Mouse (Mus musculus): ENCODE results near the gene Foxred1. TPM values are rescaled to one million over a fixed set of nuclear protein-coding genes. Genes with fewer than 3 reads are reported as not detected.

The Foxred1 gene
- polyA plus RNA-seq, 1 experiment: 55.1 TPM

- 5% methylated on average over 22 of the region's 22 CpGs for WGBS
- peak; percentile 49 to 54 for DNase-seq
- no peaks in the 10 kb centered on the region for H3K4me1 ChIP-seq (ENCODE audit: control insufficient read depth, insufficient read depth, low read length)
- peak overlapping the region; percentile 3 for H3K4me3 ChIP-seq (replicated peaks; ENCODE audit: insufficient read depth, low read depth, low read length)
- no peak overlapping the region for H3K27ac ChIP-seq (ENCODE audit: insufficient read depth, low read length)
- H3K27me3 ChIP-seq (ENCODE audit: control insufficient read depth, insufficient read depth, low read length): no peaks in the 10 kb centered on the region
- TF ChIP-seq POLR2A (IDR thresholded peaks at IDR 0.05; ENCODE audit: borderline replicate concordance, insufficient read depth, low read length) (no peak), CTCF (IDR thresholded peaks at IDR 0.05; ENCODE audit: borderline replicate concordance, insufficient read depth, low read depth, low read length) (no peak)
These were observed 22.2 kb downstream of the Foxred1 start for GRCm38 (mm10) chr9:35188700-35189099.

DNA sequence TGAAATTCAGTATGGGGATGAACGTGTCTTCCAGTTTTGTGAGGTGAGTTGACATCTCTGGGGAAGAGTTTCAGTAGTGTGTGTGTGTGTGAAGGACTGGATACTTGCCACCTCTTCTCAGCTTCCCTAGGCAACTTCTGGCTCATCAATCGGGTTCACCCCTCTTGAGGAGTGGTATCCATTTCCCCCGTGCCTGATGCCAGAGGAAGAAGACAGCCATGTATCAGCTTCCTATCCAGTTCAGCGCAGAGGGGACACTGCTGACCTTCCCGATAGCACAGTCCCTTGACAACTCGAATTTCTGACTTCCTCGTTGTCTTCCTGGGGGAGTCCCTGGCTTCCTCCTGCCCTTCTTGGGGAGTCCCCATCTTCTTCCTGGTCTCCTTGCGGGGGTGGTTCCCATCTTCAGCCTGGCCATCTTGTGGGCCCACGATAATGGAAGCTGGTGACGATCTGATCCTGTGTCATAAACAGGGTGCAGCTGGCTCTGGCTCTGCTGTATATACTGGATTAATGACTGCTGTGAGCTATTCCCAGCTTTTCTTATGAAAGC lies 23.4 kb downstream of the Foxred1 start:
- Histone ChIP-seq H3K27ac (ENCODE audit: insufficient read depth, low read length) (no peak overlapping the region), H3K4me1 (ENCODE audit: control insufficient read depth, insufficient read depth, low read length) (no peaks in the 10 kb centered on the region), H3K27me3 (ENCODE audit: control insufficient read depth, insufficient read depth, low read length) (no peaks in the 10 kb centered on the region), H3K4me3 (replicated peaks; ENCODE audit: insufficient read depth, low read depth, low read length) (no peak overlapping the region)
- WGBS: 82% methylated on average over 10 of the region's 10 CpGs
- no peak for TF ChIP-seq POLR2A (IDR thresholded peaks at IDR 0.05; ENCODE audit: borderline replicate concordance, insufficient read depth, low read length)
- no peak for DNase-seq

DNA sequence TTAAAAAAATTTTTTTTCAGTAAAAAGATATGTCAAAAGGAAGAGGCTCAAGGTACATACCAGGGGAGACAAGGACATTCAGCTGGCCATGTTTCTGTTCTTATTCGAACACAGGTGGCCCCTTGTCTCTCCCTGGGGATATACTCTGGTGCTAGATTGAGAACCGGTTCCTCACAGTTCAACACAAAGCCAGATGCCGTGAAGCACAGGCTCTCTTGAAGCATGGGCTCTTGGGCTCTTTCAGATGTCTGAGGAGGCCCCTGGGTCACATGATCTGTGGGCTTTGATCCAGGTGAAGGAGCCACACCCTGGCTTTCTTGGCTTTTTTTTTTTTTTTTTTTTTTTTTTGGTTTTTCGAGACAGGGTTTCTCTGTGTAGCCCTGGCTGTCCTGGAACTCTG lies 24.4 kb downstream of the Foxred1 start:
- DNase-seq: no peak
- TF ChIP-seq POLR2A (IDR thresholded peaks at IDR 0.05; ENCODE audit: borderline replicate concordance, insufficient read depth, low read length) (no peak), CTCF (IDR thresholded peaks at IDR 0.05; ENCODE audit: borderline replicate concordance, insufficient read depth, low read depth, low read length) (no peak)
- H3K27ac ChIP-seq (ENCODE audit: insufficient read depth, low read length): no peak overlapping the region
- H3K4me3 ChIP-seq (replicated peaks; ENCODE audit: insufficient read depth, low read depth, low read length): no peak overlapping the region
- 70% methylated on average over 4 of the region's 4 CpGs for WGBS
- no peaks in the 10 kb centered on the region for H3K27me3 ChIP-seq (ENCODE audit: control insufficient read depth, insufficient read depth, low read length)
- H3K4me1 ChIP-seq (ENCODE audit: control insufficient read depth, insufficient read depth, low read length): no peaks in the 10 kb centered on the region

DNA sequence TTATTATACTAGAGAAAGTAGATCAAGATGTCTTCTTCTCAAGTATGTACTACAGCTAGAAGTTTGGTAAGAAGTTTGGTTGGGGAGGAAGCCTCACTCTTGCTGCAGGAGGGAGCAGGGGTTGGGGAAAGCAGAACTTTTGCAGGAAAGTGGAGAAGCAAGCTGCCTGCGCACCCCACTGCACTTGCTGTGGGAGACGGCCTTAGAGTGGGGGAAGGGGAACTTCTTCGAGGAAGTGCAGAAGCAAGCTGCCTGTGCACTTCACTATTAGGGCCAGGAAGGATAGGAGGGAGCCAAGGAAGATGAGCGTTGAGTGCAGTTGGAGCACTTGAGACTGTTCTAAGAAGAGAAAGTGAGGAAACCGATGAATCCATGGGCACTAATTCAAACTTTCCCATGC lies 27.5 kb downstream of the Foxred1 start:
- TF ChIP-seq CTCF (IDR thresholded peaks at IDR 0.05; ENCODE audit: borderline replicate concordance, insufficient read depth, low read depth, low read length) (no peak), POLR2A (IDR thresholded peaks at IDR 0.05; ENCODE audit: borderline replicate concordance, insufficient read depth, low read length) (no peak)
- Histone ChIP-seq H3K4me1 (ENCODE audit: control insufficient read depth, insufficient read depth, low read length) (no peaks in the 10 kb centered on the region), H3K4me3 (replicated peaks; ENCODE audit: insufficient read depth, low read depth, low read length) (no peak overlapping the region), H3K27me3 (ENCODE audit: control insufficient read depth, insufficient read depth, low read length) (no peaks in the 10 kb centered on the region), H3K27ac (ENCODE audit: insufficient read depth, low read length) (no peak overlapping the region)
- no peak for DNase-seq
- 76% methylated on average over 5 of the region's 5 CpGs for WGBS

DNA sequence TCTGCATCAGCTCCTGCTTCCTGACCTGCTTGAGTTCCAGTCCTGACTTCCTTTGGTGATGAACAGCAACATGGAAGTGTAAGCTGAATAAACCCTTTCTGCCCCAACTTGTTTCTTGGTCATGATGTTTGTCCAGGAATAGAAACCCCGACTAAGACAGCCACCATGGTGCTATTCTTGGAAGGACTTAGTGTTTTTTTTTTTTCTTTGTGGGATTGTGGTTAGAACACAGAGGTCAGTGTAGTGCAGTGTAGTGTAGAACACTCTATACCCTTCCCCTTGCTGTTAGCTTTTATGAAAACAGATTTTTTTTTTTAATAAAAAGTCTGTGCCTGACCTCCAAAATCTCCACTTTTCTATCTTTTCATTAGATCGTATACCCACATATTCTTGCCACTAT lies 28.0 kb downstream of the Foxred1 start:
- no peak overlapping the region for H3K4me3 ChIP-seq (replicated peaks; ENCODE audit: insufficient read depth, low read depth, low read length)
- DNase-seq: no peak
- no peaks in the 10 kb centered on the region for H3K27me3 ChIP-seq (ENCODE audit: control insufficient read depth, insufficient read depth, low read length)
- WGBS: 77% methylated on average over 2 of the region's 2 CpGs
- TF ChIP-seq POLR2A (IDR thresholded peaks at IDR 0.05; ENCODE audit: borderline replicate concordance, insufficient read depth, low read length) (no peak), CTCF (IDR thresholded peaks at IDR 0.05; ENCODE audit: borderline replicate concordance, insufficient read depth, low read depth, low read length) (no peak)
- H3K27ac ChIP-seq (ENCODE audit: insufficient read depth, low read length): no peak overlapping the region
- no peaks in the 10 kb centered on the region for H3K4me1 ChIP-seq (ENCODE audit: control insufficient read depth, insufficient read depth, low read length)

DNA sequence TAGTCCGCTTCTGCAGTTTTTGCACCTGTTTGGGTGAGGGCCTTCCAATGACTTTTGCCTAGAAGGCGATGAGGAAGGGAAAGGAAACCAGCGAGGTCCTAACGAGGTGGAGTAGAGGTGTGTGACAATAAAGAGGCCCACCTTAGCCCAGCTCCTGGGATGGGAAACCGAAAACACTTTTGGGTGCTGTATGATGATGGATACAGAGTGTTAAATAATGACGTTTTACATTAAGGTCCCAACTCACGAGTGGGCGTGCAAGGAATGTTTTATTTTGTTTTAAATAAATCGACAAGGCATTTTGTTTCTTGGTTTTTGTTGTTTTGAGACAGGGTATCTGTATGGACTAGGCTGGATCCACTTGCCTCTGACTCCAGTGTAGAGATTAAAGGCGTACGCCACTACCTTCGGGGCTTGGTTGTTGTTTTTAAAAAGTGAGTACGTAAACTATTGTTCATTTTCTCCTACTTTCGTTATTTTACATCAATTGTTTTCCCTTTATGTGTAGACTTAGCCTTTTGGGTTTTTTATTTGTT lies 34.7 kb downstream of the Foxred1 start:
- Histone ChIP-seq H3K27me3 (ENCODE audit: control insufficient read depth, insufficient read depth, low read length) (no peaks in the 10 kb centered on the region), H3K27ac (ENCODE audit: insufficient read depth, low read length) (no peak overlapping the region), H3K4me3 (replicated peaks; ENCODE audit: insufficient read depth, low read depth, low read length) (peak overlapping the region; percentile 70), H3K4me1 (ENCODE audit: control insufficient read depth, insufficient read depth, low read length) (no peaks in the 10 kb centered on the region)
- DNase-seq: no peak
- WGBS: 37% methylated on average over 14 of the region's 14 CpGs
- peak; percentile 40; the same call in 1 of the 2 replicates for TF ChIP-seq POLR2A (IDR thresholded peaks at IDR 0.05; ENCODE audit: borderline replicate concordance, insufficient read depth, low read length)
- TF ChIP-seq CTCF (IDR thresholded peaks at IDR 0.05; ENCODE audit: borderline replicate concordance, insufficient read depth, low read depth, low read length): no peak

GRCm38 (mm10) chr9:35175251-35176123 lies 35.4 kb downstream of the Foxred1 start, which contains the start of gene Dcps:
Gene Dcps, minus strand, starts transcription at chr9:35176061.
- Histone ChIP-seq H3K27ac (ENCODE audit: insufficient read depth, low read length) (peak within 1 kb of the TSS; percentile 76), H3K4me1 (ENCODE audit: control insufficient read depth, insufficient read depth, low read length) (no peaks in the 10 kb centered on the region), H3K27me3 (ENCODE audit: control insufficient read depth, insufficient read depth, low read length) (no peaks in the 10 kb centered on the region), H3K4me3 (replicated peaks; ENCODE audit: insufficient read depth, low read depth, low read length) (peak within 1 kb of the TSS; percentile 70)
- under 1% methylated on average over 38 of the region's 38 CpGs for WGBS
- peak; percentile 76 for TF ChIP-seq POLR2A (IDR thresholded peaks at IDR 0.05; ENCODE audit: borderline replicate concordance, insufficient read depth, low read length)
- no peak for TF ChIP-seq CTCF (IDR thresholded peaks at IDR 0.05; ENCODE audit: borderline replicate concordance, insufficient read depth, low read depth, low read length)
- DNase-seq: peak; percentile 96

- TF ChIP-seq POLR2A (IDR thresholded peaks at IDR 0.05; ENCODE audit: borderline replicate concordance, insufficient read depth, low read length) (no peak), CTCF (IDR thresholded peaks at IDR 0.05; ENCODE audit: borderline replicate concordance, insufficient read depth, low read depth, low read length) (no peak)
- Histone ChIP-seq H3K27ac (ENCODE audit: insufficient read depth, low read length) (no peak overlapping the region), H3K4me3 (replicated peaks; ENCODE audit: insufficient read depth, low read depth, low read length) (no peak overlapping the region), H3K4me1 (ENCODE audit: control insufficient read depth, insufficient read depth, low read length) (no peaks in the 10 kb centered on the region), H3K27me3 (ENCODE audit: control insufficient read depth, insufficient read depth, low read length) (no peaks in the 10 kb centered on the region)
- DNase-seq: no peak
- 83% methylated on average over 1 of the region's 1 CpGs for WGBS
These were observed 37.5 kb downstream of the Foxred1 start for GRCm38 (mm10) chr9:35173331-35173730.

Data from cerebellum, adult 2 months (tissue).